Mouse (Mus musculus) hindbrain, embryonic 16.5 days (tissue): Measurements from ENCODE around the gene Fhl3. TPM values are rescaled to one million over a fixed set of nuclear protein-coding genes. Genes with fewer than 3 reads are reported as not detected.

ENCODE experiments used
- ATAC-seq: fragments of 200-750 bp; cut with Nextera tagmentation; 2 replicates; pipeline ENCODE4 v1.8.0; 2017; ENCODE audit warnings: moderate TSS enrichment, moderate library complexity
- H3K27ac ChIP-seq: fragments of 300-500 bp; sonication (generic); 2 replicates; pipeline ENCODE4 v1.5.1; 2014; ENCODE audit warnings: low read depth, mild to moderate bottlenecking, control low read depth, low read length, moderate library complexity
- H3K27me3 ChIP-seq: fragments of 300-500 bp; sonication (generic); replicated peaks from 2 replicates; pipeline ENCODE4 v1.6.1; 2014; ENCODE audit warnings: low read length; ENCODE audit not compliant: control insufficient read depth, insufficient read depth
- H3K36me3 ChIP-seq: fragments of 300-500 bp; sonication (generic); 2 replicates; pipeline ENCODE4 v1.6.1; 2014; ENCODE audit warnings: mild to moderate bottlenecking, low read length, moderate library complexity, mixed read lengths; ENCODE audit not compliant: control insufficient read depth, insufficient read depth
- H3K4me1 ChIP-seq: fragments of 300-500 bp; sonication (generic); 2 replicates; pipeline ENCODE4 v1.6.1; 2014; ENCODE audit warnings: low read depth, low read length; ENCODE audit not compliant: control insufficient read depth, insufficient read depth
- H3K4me2 ChIP-seq: fragments of 300-500 bp; sonication (generic); 2 replicates; pipeline ENCODE4 v1.6.1; 2014; ENCODE audit warnings: mild to moderate bottlenecking, low read length, control low read depth, moderate library complexity
- H3K4me3 ChIP-seq: fragments of 300-500 bp; sonication (generic); 2 replicates; pipeline ENCODE4 v1.5.1; 2014; ENCODE audit warnings: mild to moderate bottlenecking, low read length, control low read depth, moderate library complexity
- H3K9ac ChIP-seq: fragments of 300-500 bp; sonication (generic); 2 replicates; pipeline ENCODE4 v1.6.1; 2014; ENCODE audit warnings: low read depth, mild to moderate bottlenecking, control low read depth, low read length, moderate library complexity
- H3K9me3 ChIP-seq: fragments of 300-500 bp; sonication (generic); 2 replicates; pipeline ENCODE4 v1.6.1; 2014; ENCODE audit warnings: mild to moderate bottlenecking, low read length, moderate library complexity; ENCODE audit not compliant: control insufficient read depth
- WGBS: fragments of 180-500 bp; shearing (Covaris S2); extraction: QIAGEN DNeasy Blood & Tissue Kit; methylation state at CpG from one replicate; pipeline ENCODE4 v1.1.7; 2014; 5-methylcytosine and 5-hydroxymethylcytosine counted together
- polyA plus RNA-seq: library from polyadenylated mRNA; unstranded; fragments of >200 nt; fragmentation: Nextera tagmentation; extraction: Ambion mirVana; gene quantifications from 2 replicates; pipeline ENCODE4 v1.2.1, GENCODE M21; 2015

The Fhl3 gene
- polyA plus RNA-seq, 1 experiment from 2014 or later: 1.5 TPM

DNA sequence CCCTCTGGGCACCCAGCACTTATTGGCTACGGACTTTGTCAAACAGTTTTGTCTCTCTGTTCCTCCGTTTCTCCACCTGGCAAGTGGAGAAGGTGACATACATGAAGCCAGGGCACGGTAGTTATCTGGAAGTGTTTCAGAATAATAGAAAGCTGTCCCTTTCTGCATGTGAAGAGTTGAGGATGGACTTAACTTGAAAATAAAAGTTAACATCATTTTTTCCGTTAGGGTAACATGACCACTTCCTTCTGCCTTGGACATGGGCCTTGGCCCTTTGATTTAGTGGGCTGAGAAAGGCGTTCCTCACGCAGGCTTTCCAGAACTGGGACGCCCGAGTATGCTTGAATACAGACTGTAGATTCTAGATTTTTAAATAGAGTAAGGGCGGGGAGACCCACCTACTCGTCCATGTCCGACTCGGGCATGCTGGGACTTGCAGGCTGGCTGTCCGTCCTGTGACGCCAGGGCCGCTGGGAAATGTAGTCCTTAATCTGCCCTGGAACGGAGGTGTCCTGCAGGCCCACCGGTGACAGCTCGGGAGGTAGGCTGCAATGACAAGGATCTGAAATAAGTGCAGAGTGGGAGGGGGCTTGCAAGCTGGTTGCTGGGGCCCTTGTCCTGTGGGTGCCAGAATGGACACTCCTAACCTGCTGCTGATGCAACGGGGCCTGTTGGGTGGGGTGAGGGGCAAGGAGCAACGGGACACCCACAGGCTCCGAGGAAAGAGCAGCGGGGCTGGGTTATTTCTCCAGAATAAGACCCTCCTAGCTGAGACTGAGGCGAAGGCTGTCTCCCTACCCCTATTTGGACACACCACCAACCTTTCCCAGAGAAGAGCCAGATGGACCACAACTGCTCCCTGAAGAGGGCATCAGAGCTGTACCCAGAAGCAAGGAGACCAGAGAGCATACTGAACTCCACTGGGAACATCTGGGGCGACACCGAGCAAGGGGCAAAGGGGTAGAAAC is 41.2 kb downstream of the Fhl3 start, which contains the start of gene Inpp5b:
TSS of gene Inpp5b (plus strand) at position 475 of the 968 bp plus-strand sequence.
- peak within 1 kb of the TSS; percentile 83 for H3K4me2 ChIP-seq
- H3K27ac ChIP-seq: peak within 1 kb of the TSS; percentile 35; the same call in 1 of the 2 replicates
- peaks cover 14% of the 10 kb centered on the region for H3K4me1 ChIP-seq
- peak within 1 kb of the TSS; percentile 83 for H3K9ac ChIP-seq
- no peaks in the 10 kb centered on the region for H3K27me3 ChIP-seq
- H3K4me3 ChIP-seq: peak within 1 kb of the TSS; percentile 67
- H3K36me3 ChIP-seq: 0 out of 2 replicates have a peak, but pooled peaks cover 2% of the 10 kb centered on the region
- no peaks in the 10 kb centered on the region for H3K9me3 ChIP-seq
- 16% methylated on average over 25 of the region's 25 CpGs for whole genome bisulfite sequencing
- ATAC-seq: peak; percentile 92

DNA sequence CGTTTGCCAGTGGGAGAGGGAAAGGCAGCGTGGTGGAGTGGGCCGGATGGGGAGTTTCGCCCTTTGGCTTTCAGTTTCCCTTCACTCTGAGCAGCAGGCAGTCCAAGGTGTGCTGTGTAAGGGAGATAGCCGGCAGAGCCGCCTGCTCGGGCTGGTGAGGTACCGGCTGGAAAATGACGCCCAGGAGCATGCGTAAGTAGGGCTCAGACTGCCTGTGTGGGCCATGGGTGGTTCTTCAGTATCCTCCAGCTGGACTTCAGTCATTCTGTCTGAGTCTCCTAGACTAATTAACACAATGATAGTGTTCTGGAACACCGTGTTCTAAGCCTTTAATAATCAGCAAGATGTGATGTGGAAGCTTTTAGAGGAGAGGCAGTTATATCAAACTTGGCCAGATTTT is 42.3 kb downstream of the Fhl3 start:
- Histone ChIP-seq H3K9ac (no peak overlapping the region), H3K9me3 (no peaks in the 10 kb centered on the region), H3K27ac (no peak overlapping the region), H3K4me2 (peak overlapping the region; percentile 83), H3K27me3 (no peaks in the 10 kb centered on the region), H3K4me1 (peaks cover 11% of the 10 kb centered on the region), H3K36me3 (0 out of 2 replicates have a peak, but pooled peaks cover 7% of the 10 kb centered on the region), H3K4me3 (no peak overlapping the region)
- ATAC-seq: no peak
- WGBS: 87% methylated on average over 11 of the region's 11 CpGs

DNA sequence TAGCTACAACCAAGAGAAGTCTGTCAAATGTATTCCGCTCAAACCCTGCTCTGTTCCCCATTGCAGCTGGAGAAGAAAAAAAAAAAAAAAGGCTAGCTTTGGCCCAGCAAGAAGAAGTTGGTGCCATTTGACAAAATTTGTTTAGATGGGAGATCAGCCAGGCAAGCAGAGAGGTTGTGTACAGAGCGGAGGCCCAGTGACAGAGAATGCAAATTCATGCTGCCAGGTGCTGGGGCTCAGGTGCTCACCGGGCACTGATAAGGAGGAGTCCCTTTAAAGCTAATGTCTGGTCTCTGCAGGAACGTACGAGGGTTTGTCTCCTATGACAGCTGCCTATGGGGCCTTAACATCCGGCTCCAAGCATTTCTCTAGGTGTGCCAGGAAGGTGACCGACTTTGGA is 46.1 kb downstream of the Fhl3 start:
- ATAC-seq: no peak
- Histone ChIP-seq H3K27me3 (no peaks in the 10 kb centered on the region), H3K4me3 (no peak overlapping the region), H3K36me3 (0 out of 2 replicates have a peak, but pooled peaks cover 12% of the 10 kb centered on the region), H3K4me1 (peaks cover 12% of the 10 kb centered on the region), H3K27ac (no peak overlapping the region), H3K9ac (no peak overlapping the region), H3K4me2 (no peak overlapping the region), H3K9me3 (no peaks in the 10 kb centered on the region)
- 82% methylated on average over 7 of the region's 7 CpGs for WGBS

DNA sequence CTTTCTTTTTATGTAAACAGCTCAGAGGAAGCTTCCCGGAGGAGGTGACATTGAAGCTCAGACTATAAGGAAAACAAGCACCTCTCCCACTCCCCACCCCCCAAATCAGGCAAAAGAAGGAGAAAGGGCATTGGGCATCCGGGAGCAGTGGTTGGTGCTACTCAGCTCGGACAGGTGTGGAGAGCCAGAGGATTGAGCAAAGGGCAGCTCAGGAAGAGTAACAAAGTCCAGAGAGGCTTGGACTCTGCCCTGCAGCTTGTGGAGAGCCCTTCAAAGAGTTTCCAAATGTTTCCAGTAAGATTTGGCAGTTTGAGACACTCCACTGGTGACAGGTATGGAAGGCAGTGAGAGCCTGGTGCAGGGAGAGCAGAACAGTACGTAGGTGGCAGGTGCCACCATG is 47.4 kb downstream of the Fhl3 start:
- 56% methylated on average over 4 of the region's 4 CpGs for WGBS
- H3K27me3 ChIP-seq: no peaks in the 10 kb centered on the region
- no peak overlapping the region for H3K4me3 ChIP-seq
- H3K9ac ChIP-seq: no peak overlapping the region
- no peaks in the 10 kb centered on the region for H3K9me3 ChIP-seq
- H3K4me1 ChIP-seq: peaks cover 14% of the 10 kb centered on the region
- H3K4me2 ChIP-seq: no peak overlapping the region
- no peak for ATAC-seq
- H3K27ac ChIP-seq: no peak overlapping the region
- 0 out of 2 replicates have a peak, but pooled peaks cover 12% of the 10 kb centered on the region for H3K36me3 ChIP-seq

DNA sequence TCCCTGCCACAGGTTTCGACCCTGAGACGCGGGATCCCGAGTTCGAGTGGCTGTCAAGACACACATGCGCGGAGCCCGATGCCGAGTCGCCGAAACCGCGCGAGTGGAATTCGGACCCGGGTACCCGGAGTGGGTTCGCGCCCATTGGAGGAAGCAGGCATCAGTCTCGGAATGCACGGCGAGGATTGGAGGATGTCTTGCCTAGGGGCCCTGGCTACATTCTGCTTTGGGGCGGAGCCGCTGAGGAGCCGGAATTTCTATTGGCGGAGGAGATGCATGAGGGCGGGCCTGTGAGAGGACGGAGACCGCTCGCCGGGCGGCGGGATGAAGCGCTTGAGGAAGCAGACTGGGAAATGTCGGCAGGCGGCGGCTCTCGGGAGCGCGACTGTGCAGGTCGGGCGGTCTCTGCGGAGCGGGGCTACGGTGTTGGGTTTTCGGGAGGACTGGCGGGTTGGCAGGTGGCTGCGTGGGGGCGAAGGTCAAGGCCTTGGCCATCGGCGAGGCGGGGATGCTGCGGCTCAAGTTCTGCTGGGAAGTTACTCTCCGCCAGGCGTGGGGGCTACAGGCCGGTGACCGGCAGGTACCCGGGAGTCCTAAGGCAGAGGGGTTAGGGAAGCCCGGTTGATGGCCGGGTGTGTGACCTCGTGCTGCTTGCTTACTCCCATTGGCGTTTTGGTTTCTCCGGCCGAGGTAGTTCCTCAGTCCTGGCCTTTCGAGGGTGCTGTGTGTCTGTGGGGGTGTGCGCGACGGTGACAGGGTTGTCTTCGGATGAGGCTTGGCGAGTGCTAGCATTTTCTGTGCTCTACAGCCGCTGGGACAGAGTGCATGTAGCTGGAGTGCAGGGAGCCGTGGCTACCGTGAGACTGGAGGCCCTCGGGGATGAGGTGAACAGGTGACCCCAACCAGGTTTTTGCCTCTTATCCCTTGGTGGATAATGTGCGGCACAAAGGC is 51.1 kb downstream of the Fhl3 start:
- peak overlapping the region; percentile 34; the same call in 1 of the 2 replicates for H3K27ac ChIP-seq
- under 1% methylated on average over 73 of the region's 75 CpGs for WGBS
- 0 out of 2 replicates have a peak, but pooled peaks cover 10% of the 10 kb centered on the region for H3K36me3 ChIP-seq
- peak overlapping the region; percentile 99 for H3K4me2 ChIP-seq
- H3K9me3 ChIP-seq: no peaks in the 10 kb centered on the region
- H3K4me3 ChIP-seq: peak overlapping the region; percentile 77
- peaks cover 14% of the 10 kb centered on the region for H3K4me1 ChIP-seq
- H3K27me3 ChIP-seq: no peaks in the 10 kb centered on the region
- H3K9ac ChIP-seq: peak overlapping the region; percentile 80
- ATAC-seq: peak; percentile 100

DNA sequence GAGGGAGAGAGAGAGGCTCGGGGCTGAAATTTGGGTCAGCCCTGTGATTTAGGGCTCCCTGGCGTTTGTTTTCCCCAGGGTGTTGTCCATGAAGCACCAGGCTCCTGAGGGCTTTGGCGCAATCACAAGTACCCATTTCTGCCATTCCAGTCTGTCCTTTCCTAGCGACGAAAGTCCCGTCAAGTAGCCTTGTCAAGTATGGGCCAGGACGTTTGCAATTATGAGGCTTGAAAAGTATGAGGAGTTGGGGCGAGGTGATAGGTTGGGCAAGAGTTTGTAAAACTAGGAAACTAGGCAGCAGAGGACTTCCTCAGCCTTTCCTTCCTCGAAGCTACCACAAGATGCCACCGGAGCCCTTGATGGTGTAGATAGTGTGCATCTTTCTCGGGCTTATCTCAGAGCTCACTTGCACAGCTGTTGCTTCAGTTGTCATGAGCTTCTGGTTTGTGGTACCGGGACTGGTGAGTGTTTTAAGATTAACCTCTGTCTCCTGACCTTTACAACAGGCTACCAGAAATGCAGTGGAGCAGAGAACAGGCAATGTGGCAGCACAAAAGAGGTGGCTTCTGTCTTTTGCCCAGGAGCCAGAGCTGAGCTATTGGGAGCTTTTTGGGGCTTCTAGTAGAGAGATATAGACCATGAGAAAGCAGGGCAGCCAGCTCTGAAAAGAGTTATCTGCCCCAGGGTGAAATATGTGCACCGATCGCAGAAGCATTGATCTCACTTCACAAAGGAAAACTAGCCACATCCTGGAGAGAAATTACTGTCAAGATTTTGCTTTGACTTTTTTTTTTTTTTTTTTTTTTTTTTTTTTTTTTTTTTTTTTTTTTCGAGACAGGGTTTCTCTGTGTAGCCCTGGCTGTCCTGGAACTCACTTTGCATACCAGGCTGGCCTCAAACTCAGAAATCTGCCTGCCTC is 52.0 kb downstream of the Fhl3 start:
- H3K4me1 ChIP-seq: peaks cover 14% of the 10 kb centered on the region
- 19% methylated on average over 15 of the region's 15 CpGs for WGBS
- no peak overlapping the region for H3K27ac ChIP-seq
- no peak for ATAC-seq
- H3K27me3 ChIP-seq: no peaks in the 10 kb centered on the region
- H3K36me3 ChIP-seq: 0 out of 2 replicates have a peak, but pooled peaks cover 7% of the 10 kb centered on the region
- peak overlapping the region; percentile 99 for H3K4me2 ChIP-seq
- peak overlapping the region; percentile 80 for H3K9ac ChIP-seq
- H3K4me3 ChIP-seq: peak overlapping the region; percentile 77
- no peaks in the 10 kb centered on the region for H3K9me3 ChIP-seq

DNA sequence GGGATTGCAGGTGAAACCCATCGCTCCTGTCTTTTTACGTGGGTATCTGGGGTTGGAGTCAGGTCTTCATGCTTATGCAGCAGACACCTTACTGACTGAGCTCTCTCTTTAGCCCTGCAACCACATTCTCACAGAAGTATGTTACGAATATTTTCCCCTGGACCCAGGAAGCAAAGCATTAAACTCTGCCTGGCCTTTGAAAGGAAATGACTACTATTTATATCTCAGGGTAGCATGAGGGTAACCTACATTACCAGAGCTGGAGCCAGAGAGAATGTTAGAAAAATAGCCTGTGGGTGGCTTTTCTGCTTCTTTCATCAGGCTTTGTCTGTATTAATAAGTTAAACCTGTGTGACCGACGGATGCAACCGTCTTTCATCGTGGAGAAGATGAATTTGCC is 55.0 kb downstream of the Fhl3 start:
- H3K9me3 ChIP-seq: no peaks in the 10 kb centered on the region
- H3K9ac ChIP-seq: no peak overlapping the region
- H3K4me2 ChIP-seq: no peak overlapping the region
- no peak overlapping the region for H3K27ac ChIP-seq
- peaks cover 14% of the 10 kb centered on the region for H3K4me1 ChIP-seq
- 76% methylated on average over 7 of the region's 7 CpGs for WGBS
- H3K27me3 ChIP-seq: no peaks in the 10 kb centered on the region
- no peaks in the 10 kb centered on the region for H3K36me3 ChIP-seq
- no peak overlapping the region for H3K4me3 ChIP-seq
- ATAC-seq: no peak
